Mouse (Mus musculus) layer of hippocampus, postnatal 36 days (tissue): ENCODE results near the gene Fkbp3. TPM values are rescaled to one million over a fixed set of nuclear protein-coding genes. Genes with fewer than 3 reads are reported as not detected.

Source experiments
- DNase-seq, 2 experiments: peaks; one replicate each; pipeline ENCODE4 v3.0.0; 2022
- total RNA-seq, 2 experiments: library from RNA; stranded (reverse); gene quantifications; 2 replicates each; pipeline ENCODE4 v1.2.3; 2021

The Fkbp3 gene
- total RNA-seq, 2 experiments from 2014 or later, result 149 to 157 TPM

DNA sequence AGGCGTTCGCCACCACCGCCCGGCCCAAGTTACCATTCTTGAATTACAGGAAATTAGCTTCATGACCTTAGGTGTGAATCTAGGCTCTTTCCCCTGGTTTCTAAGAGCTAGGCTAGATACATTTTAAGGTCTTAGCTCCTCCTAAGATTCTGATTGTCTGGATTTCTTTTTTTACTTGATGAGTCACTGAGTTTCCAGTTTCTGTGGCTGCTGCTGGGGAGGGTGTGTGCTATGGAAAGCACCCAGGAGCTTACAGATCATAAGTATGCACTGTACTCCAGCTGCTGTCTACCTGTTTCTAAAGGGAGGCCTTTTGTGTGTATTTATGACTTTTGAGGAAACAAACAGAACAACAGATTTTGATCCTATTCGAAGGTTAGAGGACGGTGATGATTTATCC, 51.0 kb downstream of the Fkbp3 start:
- no peak for DNase-seq

Other genes starting within 250 kb of the Fkbp3 start
- gene Gm527, start 156.1 kb downstream of the Fkbp3 start, total RNA-seq, result 10 to 100 TPM; 14.2 to 16.8 TPM
- gene Klhl28, start 108.5 kb downstream of the Fkbp3 start, total RNA-seq, result 10 to 100 TPM; 26.2 to 26.8 TPM
- 10 to 100 TPM; 55.5 to 56.4 TPM for gene Togaram1, start 108.2 kb downstream of the Fkbp3 start, total RNA-seq
- gene Prpf39, start 37.7 kb downstream of the Fkbp3 start, total RNA-seq, result 10 to 100 TPM; 40.9 to 52.1 TPM
- 10 to 100 TPM; 11.9 to 12.4 TPM for gene Fancm, start 1.6 kb upstream of the Fkbp3 start, total RNA-seq
- under 1 TPM; 0.45 to 0.63 TPM for gene Mis18bp1, start 98.6 kb upstream of the Fkbp3 start, total RNA-seq
- under 1 TPM; 0.20 to 0.23 TPM for gene Wdr20rt, start 151.5 kb upstream of the Fkbp3 start, total RNA-seq